Mouse (Mus musculus) gastrocnemius, postnatal 10 days (tissue): Measurements from ENCODE around the gene Calm3. TPM values are rescaled to one million over a fixed set of nuclear protein-coding genes. Genes with fewer than 3 reads are reported as not detected.

Experiments
- DNase-seq: peaks from one replicate; pipeline ENCODE4 v3.0.0; 2021; ENCODE audit warnings: mixed read lengths
- total RNA-seq, 2 experiments: library from RNA; stranded (reverse); gene quantifications; 2 replicates each; pipeline ENCODE4 v1.2.3; 2021

The Calm3 gene
- total RNA-seq, 2 experiments from 2014 or later: 255 to 271 TPM

DNA sequence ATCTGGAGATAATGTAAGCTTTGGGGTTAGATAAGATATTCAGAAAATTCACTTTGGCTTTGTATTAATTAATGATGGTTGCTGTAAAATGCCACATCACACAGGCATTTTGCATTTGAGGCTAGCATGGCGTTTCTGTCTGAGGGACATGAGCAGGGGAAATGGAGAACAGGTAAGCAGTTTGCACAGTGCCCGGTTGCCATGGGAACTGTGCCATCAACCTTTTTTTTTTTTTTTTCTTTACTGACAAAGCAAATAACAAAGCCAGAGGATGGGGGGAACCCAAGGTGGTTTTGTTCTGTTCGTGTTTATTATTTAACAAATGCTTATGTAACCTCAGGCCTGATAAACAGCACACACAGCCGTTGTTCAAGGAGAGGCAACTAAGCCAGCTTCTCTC, 18.9 kb upstream of the Calm3 start:
- DNase-seq: no peak

GRCm38 (mm10) chr7:16940292-16940691, 16.4 kb upstream of the Calm3 start:
- no peak for DNase-seq

DNA sequence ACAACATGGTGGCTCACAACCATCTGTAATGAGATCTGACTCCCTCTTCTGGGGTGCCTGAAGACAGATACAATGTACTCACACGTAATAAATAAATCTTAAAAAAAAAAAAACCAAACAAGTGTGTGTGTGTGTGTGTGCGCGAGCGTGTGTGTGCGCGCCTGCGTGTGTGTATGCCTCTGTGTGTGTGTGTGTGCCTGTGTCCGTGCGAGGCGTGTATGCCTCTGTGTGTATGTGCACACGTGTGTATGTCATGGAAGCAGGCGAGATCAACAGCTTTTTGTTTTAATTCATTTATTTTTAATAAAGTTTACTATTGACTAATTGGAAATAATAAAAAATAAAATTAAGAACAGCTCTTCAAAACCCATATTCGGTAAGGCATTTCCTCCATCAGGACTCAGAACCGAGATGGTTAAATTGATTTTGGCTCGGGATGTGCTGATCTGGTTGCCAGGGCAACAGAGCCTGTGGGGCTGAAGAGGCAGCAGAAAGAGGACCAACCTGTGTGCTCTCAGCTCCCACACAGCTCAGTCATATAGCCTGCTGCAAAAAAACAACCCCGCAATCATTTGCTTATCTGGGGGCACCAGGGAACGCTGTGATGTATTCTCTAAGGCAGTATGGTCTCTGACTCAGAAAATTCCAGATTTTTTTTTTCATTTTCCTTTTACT, 14.3 kb upstream of the Calm3 start:
- DNase-seq: no peak

GRCm38 (mm10) chr7:16937312-16937711, 13.4 kb upstream of the Calm3 start:
- DNase-seq: no peak

DNA sequence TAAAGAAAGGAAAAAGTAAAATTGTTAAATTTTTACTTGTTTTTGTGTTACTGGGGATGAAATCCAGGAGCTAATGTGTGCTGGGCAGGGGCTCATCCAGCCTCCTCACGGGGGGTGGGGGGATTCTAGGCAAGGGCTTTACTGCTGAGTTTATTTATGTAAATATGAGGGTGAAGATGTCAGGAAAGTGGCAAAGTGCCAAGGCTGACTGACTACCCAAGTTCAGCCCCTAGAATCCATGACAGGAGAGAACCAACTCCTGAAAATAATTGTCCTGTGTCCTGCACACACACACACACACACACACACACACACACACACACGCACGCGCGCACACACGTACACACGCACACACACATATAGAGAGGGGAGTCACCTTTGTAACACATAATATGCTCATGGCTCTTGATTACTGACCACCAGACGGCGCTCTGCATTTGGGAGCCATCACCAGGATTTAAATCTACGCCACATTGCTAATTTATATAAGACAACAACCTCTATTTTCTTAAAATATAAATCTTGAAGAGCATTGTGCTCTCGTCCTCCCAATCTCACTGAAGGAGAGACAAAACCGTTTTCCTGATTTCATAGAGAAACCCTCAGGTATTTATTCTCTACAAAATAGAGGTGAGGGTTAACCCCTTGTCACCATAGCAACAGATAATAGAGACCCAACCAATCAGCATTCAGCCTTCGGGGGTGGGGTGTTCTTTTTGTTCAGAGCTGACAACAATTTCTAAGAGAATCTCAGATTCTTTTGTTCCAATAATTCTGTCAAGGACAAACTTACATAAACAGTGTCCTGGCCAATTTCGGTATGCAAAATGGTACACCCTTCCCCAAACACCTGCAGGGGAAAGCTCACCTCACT, 9.0 kb upstream of the Calm3 start:
- DNase-seq: no peak

DNA sequence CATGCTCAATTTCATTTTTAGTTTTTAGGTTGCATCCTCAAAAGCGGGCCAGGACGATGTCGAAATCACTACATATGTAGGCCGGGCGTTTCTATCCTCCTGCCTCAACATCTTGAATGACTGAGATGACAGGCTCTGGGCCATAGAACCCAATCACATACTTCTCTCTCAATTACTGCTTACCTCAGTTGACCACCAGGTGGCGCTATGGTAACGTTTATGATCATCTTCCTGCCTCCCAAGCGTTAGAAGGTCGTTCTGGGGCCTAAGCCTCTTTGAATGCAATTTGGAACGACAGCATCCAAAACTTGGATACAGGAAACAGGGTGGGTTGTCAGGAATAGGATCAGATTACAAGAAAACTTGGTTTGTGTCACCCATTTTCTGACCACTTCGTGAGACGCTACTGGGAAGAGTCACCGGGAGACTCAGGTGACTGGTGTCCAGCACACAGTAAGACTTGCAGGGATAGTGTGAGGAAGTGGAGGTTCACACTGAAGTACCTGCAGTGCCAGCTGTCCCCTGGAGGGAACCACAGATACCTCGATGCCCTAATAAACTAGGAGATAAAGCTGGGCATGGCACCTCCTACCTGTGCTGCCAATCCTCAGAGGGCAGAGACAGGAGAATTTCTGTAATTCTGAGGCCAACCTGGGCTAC, 8.2 kb upstream of the Calm3 start:
- peak; percentile 86 for DNase-seq

GRCm38 (mm10) chr7:16930850-16931249, 6.9 kb upstream of the Calm3 start:
- DNase-seq: peak; percentile 68

DNA sequence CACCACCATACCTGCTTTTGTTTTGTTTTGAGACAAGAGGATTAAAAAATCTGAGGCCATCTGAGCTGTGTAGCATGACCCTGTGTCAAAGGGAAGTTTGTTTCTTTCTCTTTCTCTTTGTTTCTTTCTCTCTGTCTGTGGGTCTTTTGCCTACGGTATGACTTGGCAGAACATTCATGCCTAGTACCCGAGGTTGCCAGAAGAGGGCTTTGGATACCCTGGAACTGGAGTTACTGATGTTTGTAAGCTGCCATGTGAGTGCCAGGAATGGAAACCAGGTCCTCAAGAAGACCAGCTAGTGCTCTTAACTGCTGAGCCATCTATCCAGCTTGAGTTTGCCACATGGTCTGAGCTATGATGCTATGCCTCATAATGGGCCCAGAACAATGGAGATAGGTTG, 4.4 kb upstream of the Calm3 start:
- no peak for DNase-seq

DNA sequence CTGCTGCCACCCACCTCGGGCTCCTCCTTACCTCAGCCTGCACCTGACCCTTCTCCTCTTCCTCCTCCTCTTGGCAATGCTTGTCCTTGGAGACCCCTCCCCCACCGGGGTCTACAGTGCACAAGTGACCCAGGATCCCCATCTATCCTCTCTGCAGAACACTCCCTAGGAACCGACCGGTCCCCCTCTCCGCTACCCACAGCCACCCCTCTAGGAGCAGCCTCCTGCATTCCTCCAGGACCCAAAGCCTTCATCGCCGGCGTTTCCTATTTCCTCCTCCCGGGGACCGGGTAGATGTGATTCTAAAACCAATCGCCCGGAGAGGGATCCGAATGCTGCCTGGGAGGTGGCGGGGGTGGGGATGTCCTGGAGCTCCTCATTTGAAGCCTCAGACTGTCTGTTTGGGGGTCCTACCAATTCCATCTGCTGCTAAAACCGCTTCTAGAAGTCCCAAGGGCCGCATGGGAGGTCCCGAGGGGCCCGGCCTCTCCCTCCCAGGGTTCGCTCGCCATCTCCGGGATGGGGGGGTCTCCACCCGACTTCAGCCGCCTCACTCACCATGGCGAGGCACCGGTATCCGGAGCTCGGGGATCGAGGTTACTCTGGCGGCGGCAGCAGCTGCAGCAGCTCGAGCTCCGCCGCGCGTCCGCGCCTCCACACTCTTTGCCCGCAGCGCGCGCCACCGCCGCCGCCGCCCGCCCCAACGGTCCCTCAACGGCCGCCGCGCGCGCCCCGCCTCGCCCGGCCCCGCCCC, 454 bp downstream of the Calm3 start:
- DNase-seq: no peak

DNA sequence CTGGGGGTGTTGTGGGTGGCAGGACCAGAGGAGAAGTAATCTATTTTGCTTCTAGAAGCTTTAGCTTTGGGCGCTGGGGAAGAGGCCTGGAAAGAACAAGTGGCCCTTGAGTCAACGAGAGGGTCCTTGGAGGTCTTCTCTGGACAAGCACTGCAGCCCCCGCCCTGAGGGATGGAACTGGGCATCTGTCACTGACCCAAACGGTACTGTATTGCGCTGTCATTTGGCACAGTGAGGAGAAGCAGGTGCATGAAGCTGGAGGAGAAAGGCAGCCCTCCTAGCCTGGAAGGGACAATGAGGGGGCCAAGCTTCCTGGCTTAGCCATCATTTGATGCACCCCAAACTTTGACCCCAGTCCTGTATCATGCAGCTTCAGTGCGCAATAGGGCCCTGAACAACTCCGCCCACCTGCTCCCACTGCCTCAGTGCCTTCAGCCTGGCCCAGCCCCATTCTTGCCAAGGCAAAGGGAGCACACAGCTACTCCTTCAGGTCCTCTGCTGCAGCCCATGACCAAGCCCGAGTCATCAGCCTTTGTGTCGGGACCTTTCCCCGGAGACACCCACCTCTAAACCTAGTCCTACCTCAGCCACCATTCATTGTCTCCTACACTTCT, 1.4 kb downstream of the Calm3 start:
- no peak for DNase-seq

GRCm38 (mm10) chr7:16921881-16922335, 2.0 kb downstream of the Calm3 start:
- DNase-seq: peak; percentile 31

GRCm38 (mm10) chr7:16920818-16921791, 2.8 kb downstream of the Calm3 start:
- peak; percentile 37 for DNase-seq

DNA sequence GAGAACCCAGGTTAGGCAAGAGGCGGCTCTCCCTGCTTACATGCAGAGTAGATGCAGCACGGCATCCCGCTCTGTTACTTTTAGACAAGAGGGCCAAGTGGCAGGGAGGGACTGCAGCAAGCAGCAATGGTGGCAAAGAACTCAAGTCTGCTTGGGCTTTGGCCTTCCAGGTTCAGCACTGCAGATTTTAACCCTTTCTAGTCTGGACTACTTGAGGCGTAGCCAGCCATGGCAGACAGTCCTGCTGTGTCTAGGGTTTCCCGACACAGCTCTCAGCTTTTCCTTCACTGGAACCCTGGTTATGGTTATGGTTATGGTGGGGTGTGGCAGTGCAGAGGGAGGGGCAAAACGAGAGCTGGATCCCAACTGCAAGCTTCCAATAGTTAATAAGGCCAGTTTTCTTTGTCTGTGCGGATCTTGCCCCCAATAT, 3.7 kb downstream of the Calm3 start:
- DNase-seq: no peak

DNA sequence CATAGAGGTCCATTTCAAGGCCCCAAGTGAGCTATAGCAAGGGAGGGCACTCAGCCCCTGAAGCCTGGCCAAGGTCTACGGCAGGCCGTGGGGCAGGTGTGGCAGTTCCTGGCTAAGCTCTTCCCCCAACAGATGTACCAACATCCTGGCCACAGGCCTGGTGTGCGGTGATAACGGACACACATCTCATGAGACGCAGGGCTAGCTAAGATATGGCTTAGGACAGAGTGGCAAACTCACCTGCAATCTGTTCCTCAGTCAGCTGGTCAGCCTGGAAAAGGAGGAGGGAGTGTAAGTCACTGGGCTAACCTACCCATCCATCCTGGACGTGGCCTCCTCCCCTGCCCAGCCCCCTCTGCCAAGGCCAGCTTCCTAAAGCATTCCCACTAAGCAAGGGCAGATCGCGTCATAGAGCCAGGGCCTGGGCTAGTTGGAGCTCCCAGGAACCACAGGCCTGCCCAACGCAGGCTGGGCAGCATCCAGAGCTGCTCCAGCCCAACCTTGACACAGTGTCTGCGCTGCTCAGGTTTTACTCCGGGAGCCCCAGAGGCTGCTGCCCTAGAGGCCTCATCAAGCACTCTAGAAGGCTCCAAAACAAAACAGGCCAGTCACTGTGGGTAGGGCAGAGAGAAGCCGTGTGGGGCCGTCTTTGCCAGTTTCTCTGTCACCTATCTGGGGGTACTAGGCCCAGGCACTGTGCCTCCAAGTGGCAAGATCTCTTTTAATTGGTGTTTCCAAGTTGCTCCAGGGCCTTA, 4.3 kb downstream of the Calm3 start:
- no peak for DNase-seq

GRCm38 (mm10) chr7:16918670-16919069, 5.2 kb downstream of the Calm3 start:
- no peak for DNase-seq

DNA sequence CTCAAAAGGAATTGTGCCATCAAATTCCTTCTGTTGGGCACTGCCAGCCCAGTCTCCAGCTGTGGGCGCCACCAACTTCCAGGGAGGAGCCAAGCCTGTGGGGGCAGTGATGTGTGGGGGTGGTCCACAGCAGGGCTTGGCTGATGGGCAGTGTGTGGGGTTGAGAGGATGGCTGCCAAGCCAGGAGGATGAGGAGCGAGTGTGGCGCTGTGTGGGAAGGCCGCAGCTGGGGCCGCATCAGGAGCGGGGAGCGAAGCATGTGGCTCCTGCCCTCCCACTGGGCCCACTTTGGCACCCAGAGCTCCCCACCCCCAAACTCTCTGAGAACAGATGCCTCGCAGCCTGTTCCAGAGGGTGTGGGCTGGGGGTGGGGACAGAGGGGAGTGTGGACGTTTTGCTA, 5.9 kb downstream of the Calm3 start:
- DNase-seq: no peak

GRCm38 (mm10) chr7:16917447-16917846, 6.5 kb downstream of the Calm3 start:
- no peak for DNase-seq

DNA sequence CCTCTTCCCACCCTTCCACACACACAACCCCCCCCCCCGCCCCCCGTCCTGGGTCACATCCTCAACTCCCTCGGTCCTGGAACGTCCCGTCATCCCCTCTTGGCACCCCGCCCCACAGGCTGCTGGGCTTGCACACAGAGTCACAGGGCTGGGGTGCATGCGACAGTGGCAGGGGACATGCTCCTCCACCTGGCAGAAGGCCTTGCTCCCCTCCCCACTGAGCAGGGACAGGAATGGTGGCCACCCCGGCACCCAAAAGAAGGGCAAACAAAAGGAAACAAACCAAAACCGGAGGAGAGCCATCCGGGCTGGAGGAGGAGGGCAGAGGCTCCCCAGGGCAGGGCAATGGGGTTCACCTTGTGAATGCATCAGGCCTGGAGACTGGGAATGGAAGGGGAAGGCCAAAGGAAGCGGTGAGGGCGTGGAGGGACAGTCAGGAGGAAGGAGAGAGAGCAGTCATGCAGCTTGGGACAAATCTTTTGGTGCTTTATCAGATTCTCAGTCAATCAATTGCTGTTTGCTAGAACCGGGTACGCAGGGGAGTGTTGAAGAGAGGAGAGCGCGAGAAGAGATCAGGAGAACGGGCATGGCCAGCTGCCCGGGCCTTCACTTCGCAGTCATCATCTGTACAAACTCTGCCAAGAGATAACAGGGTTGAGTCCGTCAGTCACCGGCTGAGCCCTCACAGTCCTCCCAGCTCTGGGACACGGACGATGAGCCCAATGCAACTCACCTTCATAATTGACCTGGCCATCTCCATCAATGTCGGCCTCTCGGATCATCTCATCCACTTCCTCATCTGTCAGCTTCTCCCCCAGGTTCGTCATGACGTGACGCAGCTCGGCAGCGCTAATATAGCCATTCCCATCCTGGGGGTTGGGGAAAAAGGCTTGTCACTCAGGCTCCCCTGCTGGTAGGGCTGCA, 7.3 kb downstream of the Calm3 start:
- no peak for DNase-seq
